Mouse (Mus musculus) heart, postnatal 0 days (tissue): Measurements from ENCODE around the gene 2010300C02Rik.

Source experiments
- CTCF ChIP-seq: IDR thresholded peaks from 2 replicates; pipeline ENCODE4 v1.5.1; 2016; ENCODE audit warnings: antibody characterized with exemption, control low read depth, low read depth
- EP300 ChIP-seq: IDR thresholded peaks from 2 replicates; pipeline ENCODE4 v1.6.1; 2016; ENCODE audit warnings: antibody characterized with exemption, low read depth

GRCm38 (mm10) chr1:37600640-37601175 is 119.2 kb downstream of the 2010300C02Rik start:
- TF ChIP-seq CTCF = no peak
- TF ChIP-seq EP300 = no peak
